Mouse (Mus musculus) CD4-positive, CD25-positive, alpha-beta regulatory T cell, adult 4 months (primary cell): ENCODE results near the gene Nt5c2. TPM values are rescaled to one million over a fixed set of nuclear protein-coding genes. Genes with fewer than 3 reads are reported as not detected.

ENCODE experiments used
- ATAC-seq: one replicate; pipeline ENCODE4 v1.8.0; 2017
- polyA plus RNA-seq, 2 experiments: library from polyadenylated mRNA; unstranded; fragments of 100-300 nt; shearing (Covaris generic); gene quantifications; one replicate each; pipeline ENCODE4 v1.2.1; 2017

Gene Nt5c2
- polyA plus RNA-seq, 2 experiments from 2014 or later: 38.0 to 42.2 TPM

DNA sequence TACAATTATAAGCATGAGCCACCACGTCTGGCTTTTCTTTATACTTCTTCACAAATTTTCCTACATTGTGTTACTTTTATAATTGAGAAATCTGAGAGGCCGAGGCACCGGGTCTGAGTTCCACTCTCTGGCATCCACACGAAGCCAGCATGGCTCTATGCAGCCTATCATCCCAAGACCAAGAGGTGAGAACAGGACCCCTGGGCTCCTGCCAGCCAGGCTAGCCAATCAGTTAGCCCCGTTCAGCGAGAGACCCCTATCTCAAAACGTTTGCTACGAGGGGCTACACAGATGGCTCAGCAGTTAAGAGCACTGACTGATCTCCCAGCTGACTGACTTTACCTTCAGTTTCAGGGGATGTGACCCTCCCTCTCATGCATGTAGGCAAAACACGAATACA lies 50.6 kb downstream of the Nt5c2 start:
- no peak for ATAC-seq

DNA sequence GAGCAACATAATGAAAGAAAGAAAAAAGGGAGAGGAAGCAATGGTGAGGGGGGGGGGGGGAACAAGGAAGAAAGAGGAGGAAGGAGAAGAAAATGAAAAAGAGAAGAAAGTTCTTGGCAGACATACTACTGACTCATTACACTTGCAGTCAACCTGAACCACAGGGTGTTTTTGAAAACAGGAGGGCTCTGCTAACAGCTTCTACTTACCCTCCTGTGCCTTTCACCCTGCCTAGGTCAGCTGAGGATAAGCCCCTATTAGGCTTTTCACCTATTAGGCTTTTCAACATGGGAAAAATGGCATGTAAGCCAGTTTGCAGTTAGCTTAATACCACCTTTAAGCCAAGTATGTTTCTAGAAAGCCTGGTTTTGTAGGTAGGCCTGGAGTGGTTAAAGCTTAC lies 51.5 kb downstream of the Nt5c2 start:
- no peak for ATAC-seq

DNA sequence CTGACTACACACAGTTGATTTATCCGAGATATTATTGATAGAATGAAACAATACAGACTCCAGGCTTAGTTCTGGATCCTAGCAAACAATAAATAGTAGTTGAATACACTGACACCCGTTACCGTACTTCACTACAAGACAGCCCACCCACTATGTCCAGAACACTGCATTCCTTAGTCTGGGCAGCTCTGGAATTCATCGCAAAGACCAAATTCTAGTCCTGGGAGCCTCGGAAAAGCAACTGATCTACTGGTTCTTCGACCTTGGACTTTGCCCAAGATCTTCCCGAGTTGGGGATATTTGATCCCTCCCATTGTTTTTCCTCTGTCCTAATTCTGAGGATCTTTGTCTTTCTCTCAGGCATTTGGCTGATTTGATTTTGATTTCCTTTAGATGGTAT lies 52.1 kb downstream of the Nt5c2 start:
- no peak for ATAC-seq

DNA sequence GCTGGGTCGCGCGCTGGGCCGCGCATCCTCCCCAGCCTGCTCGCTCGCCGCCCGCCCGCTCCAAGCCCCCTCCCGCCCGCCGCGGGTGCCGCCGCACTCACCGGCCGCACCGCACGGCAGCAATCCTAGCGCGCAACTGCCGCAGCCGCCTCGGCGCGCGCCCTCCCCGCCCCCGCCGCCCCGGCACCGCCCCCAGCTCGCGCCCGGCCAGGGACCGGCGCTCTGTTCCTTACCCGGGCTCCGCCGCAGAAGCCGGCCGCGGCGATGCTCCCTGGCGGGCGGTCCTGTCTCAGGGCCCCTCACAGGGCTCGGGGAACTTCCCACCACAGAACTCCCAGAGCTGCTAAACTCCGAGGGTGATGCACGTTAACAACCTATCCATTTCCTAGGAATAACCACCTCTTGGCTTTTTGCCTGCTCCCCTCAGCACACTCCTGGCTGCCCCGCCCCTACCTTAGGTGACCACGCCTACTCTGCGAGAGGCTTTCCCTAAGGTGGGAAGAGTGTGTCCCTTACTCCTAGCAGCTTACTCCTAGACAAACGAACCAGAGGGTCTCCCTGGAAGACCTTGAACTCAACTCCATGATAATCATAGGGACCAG lies 52.7 kb downstream of the Nt5c2 start:
- ATAC-seq: peak; percentile 66

DNA sequence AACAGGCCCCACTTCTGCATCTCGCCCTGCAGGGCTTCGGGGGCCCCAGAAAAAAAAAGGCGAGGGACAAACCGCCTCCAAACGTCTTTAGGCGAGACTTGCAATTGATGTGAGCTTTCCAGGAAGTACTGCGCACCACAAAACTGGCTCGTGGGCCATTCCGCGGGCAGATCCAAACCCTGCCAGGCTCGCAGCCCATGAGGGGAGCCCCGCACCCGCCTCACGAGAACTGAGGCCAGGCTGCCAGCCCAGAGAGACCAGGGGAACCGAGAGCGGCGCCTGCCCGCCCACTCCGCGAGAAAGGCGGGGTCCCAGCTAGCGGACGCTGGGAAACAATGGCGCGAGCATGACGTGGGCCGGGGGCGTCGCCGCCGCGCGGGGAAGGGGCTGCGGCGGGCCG lies 53.3 kb downstream of the Nt5c2 start:
- peak; percentile 87 for ATAC-seq

DNA sequence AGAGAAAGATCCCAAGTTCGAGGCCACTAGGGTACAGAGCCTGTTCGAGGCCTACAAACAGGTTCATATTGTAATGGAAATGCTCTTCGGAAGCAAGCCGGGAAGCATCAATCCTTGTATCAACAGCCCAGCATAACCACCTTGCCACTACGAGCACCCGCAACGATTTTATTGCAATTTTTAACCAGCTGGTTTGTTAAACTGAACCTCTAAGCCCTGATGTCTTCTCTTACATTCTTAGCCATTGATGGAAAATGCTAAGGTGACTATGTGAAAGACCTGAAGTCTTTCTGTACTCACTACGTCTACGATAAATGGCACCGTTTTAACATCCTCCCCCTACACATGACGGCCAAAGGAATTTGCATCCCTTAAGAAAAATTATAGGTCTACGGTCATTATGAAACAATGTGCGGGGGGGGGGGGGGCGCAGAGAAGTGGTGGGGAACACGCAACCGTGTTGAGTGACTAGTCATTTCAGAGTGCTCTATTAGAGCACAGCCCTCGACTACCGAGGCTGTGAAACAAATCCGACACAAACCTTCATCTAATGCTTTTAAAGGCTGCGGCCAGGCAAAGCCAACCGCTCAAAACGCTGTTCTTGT lies 53.8 kb downstream of the Nt5c2 start:
- peak; percentile 12 for ATAC-seq

DNA sequence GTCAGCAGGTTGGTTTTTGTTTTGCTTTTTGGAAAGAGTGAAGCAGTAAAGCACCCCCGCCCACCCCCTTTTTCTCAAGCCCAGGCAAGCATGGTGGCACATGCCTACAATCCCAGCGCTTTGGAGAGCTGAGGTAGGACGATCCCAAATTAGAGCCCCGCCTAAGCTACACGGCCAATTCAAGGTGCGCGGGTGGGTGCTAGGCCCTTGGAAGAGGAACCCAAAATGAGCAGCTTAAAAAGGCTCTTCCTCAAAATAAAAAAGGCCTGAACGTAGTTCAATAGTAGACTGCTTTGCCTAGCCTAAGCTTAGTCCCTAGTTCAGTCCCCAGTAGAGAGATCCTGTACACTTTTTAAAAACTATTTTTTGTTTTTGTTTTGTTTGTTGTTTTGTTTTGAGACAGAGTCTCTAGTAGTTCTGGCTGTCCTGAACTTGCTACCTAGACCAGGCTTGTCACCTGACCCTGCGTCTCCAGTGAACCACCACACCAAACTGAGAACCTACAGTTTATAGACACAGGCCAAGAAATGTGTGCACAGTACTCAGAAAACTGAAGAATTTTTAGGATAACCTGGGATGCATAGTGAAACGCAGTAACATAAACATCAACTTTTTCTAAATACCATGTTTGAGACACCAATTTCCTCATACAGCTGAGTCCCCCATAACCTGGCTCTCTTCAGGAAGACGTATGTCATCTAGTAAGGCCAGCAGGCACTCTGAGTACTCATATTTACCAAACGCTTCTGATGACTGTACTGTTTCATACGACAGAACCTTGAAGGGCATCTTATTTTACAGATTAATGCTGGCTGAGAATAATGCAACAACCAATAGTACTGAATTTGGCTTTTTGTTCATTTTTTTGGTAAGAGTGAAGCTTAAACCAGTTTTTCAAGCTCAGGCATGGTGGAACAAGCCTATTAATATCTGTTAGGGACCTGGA lies 54.6 kb downstream of the Nt5c2 start:
- ATAC-seq: no peak

DNA sequence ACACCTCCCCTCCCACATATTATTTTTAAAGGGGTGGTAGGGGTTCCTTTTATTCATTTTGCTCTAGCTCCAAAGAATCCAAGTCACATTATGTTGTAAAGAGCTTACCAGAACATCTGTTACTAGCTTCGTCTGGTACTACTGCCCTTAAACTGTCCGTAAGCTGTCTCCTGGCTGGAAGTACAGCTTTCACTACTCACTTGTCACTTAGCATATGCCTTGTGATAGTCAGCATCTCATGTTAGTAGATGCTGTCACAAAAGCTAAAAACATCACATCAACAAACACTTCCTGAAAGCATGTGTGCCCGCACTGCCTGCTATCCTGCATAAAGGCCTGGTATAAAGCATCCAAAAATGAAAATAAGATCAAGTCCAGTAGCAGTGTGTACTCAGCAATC lies 55.4 kb downstream of the Nt5c2 start:
- no peak for ATAC-seq

DNA sequence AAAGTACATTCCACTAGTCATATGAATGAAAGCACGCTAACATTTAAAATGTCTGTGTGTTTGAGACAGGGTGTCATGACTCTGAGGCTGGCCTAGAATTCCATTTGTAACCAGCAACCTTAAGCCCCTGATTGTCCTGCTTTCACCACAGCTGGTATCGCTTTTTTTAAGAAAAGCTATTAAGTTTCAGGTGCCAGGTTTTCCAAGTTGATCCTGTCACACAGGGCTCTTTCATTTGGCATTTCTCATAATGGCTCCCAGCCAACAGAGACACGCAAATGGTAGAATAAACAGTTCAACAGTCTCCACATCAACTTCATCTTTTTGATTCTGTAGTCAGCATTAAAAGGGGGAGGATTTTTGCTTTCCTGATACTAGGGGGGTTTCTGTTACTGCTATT lies 56.4 kb downstream of the Nt5c2 start:
- no peak for ATAC-seq

DNA sequence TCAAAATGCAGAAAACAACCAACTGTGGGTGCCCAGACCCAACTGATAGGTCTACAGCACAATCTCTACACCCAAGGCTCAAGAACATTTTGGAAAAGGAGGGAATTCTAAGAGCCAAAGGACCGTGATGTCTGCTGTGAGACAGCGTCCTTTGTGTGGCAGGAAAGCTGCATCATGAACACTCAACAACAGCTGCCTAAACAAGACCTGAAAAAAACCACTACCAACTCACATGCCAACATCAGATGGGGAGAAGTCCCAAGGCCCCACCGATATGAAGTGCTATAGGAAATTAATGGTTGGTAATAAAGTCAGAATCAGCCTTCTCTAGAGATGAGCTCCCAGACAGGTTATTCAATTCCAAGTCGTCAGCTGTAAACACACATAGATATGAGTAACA lies 57.0 kb downstream of the Nt5c2 start:
- ATAC-seq: no peak

DNA sequence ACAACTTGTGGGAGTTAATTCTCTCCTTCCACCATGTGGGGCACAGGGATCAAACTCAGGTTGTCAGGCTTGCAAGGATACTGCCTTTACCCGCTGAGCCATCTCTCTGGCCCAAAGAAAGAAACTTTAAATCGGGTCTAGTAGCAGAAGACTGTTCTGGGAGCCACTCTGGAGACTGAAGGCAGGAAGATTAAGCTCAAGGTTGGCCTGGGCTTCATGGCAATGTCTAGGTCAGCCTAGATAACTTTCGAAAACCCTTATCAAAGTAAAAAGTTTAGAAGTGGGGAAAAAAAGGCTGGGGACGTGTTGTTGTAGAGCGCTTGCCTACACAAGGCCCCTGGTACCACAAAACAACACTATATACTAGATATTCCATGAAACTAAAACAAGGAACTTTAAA lies 58.0 kb downstream of the Nt5c2 start:
- no peak for ATAC-seq

DNA sequence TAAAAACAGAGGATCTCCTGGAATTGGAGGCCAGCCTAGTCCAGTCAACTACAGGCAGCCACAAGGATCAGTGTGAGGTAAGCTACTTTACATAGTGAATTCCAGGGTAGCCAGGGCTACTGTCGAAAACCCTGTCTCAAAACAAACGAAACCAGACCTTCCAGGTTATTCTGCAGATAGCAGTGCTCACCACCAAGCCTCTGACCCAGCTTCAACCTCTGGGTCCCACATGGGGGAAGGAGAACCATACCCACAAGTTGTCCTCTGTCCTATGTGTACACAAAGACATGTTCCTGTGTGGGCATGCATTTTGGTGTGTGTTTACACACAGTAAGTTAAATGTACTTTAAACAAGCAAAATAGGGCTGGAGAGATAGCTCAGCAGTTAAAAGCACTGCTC lies 58.5 kb downstream of the Nt5c2 start:
- ATAC-seq: no peak

DNA sequence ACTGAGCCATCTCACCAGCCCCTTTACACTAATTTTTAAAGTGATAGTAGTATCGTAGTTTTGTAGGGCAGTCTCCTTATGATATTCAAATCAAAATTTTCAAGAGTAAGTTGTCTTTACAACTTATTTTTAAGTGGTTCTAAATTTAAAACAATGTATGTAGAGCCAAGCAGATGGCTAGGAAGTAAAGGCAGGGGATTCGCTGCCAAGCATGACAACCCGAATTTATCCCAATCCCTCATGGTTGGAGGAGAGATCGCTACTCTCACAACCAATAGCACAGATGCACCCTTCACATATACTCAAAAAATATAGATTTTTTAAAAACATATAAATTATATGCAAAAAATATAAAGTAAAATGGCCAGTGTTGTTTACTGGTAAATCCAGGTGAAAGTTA lies 59.3 kb downstream of the Nt5c2 start:
- no peak for ATAC-seq

DNA sequence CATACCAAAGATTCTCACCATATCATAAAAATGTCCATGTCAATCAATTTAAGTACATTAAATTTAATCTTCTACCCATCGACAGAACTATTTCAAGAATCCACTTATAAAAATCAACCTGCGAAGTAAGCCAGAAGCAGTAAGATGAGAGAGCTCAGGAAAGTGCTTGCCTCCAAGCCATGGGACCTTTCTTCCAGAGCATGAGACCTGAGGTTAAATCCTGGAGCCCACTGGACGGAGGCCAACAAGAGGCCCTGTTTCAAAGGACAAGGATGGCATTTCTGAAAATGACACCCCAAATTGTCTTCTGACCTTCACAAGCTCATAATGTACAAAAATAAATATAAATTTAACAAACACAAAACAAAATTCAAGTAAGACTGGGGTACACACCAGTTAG lies 61.4 kb downstream of the Nt5c2 start:
- no peak for ATAC-seq

DNA sequence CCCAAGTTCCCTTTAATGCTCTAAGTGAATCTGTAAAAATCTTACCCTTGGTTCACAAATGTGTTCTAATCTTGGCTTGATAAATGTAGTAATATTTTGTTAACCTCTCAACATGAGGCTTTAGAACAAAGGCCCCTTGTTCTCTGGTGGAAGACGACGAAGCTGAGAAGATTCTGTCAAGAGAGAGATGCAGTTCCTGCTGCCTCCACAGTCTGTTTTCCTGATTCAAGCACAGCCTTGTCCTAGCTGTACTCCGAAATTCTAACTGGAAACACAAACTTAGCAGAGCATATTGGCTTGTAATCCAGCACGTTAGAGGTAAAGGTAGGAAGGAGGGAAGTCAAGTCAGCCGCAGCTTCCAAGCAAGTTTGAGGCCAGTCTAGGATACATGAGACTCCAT lies 62.0 kb downstream of the Nt5c2 start:
- no peak for ATAC-seq

DNA sequence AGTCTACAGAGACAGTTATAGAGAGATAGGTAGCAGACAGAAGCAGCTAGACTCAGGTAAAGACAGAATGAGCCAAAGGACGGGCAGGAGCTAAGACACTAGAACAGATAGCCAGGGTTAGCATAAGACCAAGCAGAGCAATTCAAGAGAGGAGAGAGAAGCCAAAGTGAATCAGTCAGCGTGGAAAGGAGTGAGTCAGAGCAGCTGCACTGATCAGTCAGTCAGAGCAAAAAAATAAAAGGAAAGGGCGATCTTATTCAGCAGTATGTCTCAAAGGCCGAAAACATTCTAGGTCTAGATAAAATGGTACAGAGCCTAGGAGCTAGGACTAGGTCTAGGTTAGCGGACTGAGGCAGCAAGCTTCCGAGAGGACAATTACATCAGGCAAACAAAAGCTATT lies 70.6 kb downstream of the Nt5c2 start:
- ATAC-seq: no peak

DNA sequence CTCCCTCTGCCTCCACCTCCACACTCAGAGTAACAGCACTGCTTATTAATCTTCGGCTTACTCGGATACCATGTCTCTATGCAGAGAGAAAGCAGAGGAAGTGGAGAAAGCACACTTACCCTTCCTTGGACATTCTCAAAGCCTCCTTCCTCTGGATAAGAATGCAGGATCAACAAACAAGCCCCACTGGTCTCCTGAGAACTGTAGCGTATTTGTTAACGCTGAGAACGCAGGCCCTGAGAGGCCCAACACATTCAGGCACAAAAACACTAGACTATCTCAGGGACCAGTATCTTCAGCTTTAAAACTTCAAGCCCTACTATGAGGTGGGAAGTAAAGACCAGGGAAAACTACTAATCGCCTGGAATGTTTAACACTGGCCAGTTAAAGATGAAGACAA lies 77.8 kb downstream of the Nt5c2 start:
- no peak for ATAC-seq

DNA sequence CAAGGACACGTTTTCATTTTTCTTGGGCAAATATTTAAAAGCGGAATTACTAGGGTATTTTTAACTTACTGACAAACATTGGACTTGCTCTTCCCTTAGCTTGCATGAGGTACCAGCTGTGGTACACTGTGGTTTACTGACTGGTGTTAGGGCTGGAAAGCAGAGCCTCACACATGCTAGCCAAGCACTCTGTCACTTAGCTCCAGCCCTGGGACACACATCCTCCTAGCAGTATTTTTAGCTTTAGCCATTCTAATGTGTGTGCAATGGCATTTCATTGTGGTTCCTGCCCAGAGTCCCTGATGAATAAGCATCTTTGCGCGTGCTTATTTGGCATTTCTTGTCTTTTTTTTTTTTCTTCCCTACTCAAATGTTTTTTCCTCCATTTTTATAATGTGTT lies 80.9 kb downstream of the Nt5c2 start:
- no peak for ATAC-seq

DNA sequence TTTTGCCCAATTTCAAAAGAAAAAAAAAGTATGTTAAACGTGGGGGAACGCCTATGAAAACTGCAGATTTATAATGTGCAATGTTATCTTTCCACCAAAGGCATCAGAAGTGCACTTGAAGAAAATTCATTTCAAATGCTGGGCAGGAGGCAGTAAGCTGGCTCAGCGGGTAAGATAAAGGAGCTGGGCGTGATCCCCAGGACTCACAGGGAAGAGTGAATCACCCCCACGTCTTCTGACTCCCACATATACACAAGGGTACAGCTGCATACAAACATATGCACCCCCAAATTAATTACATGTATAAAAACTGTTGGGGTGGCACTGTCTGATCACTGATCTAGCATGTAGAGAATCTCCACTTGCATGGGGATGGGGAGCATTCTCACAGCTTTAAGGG lies 82.3 kb downstream of the Nt5c2 start:
- no peak for ATAC-seq

DNA sequence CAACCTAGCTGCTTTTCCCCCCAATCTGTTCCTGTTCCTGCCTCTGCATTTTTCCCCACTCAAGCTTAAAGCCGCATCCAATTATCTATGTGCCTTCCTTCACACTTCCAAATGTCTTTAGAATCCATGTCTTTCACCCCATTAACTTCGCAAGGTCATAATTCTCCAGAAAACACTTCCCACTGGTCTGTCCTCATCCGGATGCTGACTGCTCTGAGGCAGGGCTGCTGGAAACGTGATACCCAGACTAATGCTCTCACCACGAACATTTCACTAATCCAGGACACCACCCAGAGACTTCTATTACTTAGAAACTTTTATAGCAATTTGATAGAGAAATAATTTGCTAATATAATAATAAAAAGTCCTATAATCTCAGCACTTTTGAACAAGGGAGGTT lies 84.9 kb downstream of the Nt5c2 start:
- no peak for ATAC-seq

DNA sequence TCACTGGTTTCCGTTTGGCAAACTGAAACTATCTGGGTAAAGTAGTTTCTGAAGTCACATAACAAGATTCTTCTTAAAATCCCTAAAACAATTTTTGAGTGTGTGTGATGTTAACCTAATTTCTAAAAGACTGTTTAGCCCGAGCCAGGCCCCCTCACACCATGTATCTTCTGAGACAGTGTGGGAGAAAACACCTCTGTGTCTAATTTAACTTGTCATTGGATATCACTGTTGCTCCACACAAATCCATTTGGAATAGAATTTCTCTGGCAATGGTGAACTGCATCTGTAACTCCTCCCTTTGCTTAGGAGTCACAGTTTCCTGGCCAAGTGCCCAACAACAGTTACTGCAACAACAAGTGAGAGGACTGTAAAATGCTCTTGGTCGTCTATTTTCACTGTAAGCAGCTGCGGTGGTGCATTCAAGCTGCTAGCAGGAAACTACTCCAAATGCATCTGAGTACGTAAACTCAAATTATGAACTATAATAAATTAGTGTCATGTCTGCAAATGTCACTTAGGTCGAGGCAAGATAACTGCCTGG lies 85.8 kb downstream of the Nt5c2 start:
- peak; percentile 54 for ATAC-seq

DNA sequence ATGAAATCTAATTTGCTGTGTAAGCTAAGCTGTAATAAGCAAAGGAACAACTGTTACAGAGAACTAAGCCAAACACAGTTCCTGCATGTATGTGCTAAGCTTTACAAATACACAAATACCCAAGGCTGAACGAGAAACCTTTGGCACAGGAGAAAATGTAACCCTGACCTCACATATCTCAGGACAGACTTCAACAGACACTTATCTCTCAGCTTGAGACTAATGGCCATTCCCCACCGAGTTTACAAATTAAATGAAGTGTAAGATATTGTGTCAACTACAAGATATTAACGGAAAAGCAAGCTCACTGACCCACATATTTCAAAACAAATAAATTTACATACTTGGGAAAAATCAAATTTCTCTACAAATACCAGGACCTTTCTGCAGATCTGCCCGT lies 86.8 kb downstream of the Nt5c2 start:
- ATAC-seq: no peak

DNA sequence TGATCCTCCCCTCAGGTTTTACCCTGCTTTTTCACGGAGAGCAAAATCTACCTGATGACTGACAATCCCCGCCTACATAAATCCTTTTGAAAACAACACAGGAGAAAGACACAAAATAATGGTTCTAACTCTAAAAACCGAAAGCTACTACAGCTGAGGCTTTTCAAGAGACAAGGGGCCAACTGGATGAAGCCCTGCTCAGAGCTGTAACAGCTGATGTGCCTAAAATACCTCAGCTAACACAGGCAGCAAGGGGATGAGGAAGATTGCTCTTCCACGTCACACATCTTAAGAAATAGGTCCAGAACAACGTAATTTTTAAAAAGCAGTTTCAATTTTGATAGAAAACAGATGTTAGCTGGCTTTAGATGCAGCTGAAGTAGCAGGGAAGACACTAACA lies 88.0 kb downstream of the Nt5c2 start:
- ATAC-seq: peak; percentile 61

DNA sequence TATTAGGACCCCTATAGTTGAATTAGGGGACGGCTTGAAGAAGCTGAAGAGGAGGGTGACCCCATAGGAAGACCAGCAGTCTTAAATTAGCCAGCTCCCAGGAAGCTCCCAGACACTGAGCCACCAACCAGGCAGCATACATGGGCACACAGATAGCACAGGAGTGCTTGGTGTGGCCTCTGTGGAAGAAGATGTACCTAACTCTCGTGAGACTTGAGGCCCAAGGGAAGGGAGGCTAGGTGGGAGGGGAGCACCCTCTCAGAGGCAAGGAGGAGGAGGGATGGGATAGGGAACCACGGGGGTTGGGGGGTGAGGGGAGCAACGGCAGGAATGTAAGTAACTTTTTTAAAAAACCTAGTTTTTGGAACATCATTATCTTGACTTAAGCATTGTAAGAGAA lies 88.6 kb downstream of the Nt5c2 start:
- ATAC-seq: no peak
